Mouse (Mus musculus): ENCODE measurements around the gene Gm6871. TPM values are rescaled to one million over a fixed set of nuclear protein-coding genes. Genes with fewer than 3 reads are reported as not detected.

Gene Gm6871
- not detected in 4 replicates for total RNA-seq (2023; ENCODE audit: inconsistent age)

DNA sequence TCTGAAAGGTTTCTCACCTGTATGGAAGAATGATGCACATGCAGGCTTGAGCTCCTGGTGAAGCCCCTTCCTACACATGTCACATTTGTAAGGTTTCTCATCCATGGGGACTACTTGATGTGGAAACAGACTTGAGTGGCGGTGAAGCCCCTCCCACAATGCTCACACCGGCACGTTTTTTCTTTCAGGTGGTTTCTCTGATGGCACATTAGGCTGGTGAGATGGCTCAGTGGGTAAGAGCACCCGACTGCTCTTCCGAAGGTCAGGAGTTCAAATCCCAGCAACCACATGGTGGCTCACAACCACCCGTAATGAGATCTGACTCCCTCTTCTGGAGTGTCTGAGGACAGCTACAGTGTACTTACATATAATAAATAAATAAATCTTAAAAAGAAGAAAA, at the start of gene Gm6871:
Gene Gm6871, minus strand, starts transcription at position 101 of the 400 bp plus-strand sequence.

DNA sequence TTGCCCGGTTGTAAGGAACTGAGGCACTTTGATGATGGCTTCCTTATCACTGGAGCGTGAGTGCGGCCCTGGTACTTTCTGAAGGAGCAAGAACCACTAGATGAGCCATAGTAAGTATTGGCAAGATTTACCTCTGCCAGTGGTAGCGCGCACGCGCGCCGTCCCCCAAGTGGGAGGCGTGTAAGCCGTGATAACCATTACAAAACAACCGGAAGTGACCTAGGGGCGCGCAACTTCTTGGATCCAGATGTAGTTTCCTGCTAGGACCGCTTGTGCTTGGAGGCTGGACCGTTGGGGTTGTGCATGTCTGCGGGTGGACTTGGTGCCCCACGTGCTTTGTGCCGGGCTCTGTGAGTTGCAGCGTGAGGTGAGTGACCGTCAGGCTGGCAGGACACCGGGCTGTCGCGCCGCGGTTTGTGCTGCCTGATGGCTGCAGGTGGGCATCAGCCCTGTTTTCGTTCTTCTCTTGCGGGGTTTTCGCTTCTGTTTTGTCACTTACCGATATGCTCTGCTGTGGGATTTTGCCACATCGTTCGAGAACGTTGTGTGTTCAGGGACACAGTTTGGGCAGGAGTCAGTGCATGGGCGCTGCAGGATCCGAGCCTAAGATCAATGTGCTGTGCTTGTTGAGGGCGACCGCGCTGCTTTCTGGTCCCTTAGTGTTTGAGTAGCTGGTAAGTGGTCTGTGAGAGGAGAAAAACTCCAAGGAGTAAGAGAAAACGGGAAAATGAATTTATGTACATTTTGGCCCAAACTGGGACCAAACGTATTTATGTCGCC, 25.8 kb upstream of the Gm6871 start, which contains the start of gene 2610021A01Rik:
Gene 2610021A01Rik, plus strand, starts transcription at position 197 of the 780 bp plus-strand sequence.

DNA sequence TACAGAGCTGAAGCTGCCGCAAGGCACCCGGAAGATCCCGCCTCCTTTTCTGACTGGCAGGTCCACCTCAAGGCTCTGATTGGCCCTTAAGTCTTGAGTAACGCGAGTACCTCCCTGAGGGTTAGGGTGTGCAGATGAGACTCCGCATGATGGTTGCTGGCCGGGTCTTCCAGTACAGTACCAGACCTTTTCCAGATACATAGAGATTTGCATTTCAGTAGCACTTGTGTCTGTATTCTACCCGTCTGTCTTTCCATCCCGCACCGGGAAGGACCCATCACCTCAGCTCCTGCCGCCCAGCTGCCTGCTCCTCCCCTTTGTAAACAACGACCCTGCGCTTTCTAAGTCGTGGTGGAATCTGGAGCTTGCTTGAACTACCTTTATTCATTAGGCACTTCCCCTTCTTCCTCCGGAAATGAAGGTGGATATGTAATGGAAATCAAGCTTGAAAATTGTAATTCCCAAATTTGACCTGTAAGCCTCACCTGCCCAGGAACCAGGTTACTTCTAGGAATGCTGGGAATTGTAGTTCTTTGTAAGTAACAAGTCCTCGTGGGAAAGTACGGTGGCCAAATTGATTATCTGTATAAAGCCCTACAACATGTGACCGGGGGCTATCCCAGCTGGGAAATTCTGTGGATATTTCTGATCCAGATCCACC, 73.9 kb downstream of the Gm6871 start, which contains the start of the genes Gm20449 and AW146154:
Gene Gm20449, minus strand, starts transcription at position 29 of the 661 bp plus-strand sequence.
Gene AW146154, minus strand, starts transcription at position 502 of the 661 bp plus-strand sequence.

Other genes starting within 250 kb of the Gm6871 start
- 15.1 to 19.2 TPM (median 16.9 TPM) in 4 replicates for gene AI987944, start 180.3 kb downstream of the Gm6871 start, total RNA-seq (2023; ENCODE audit: inconsistent age)
- 0.16 to 0.24 TPM (median 0.22 TPM) in 4 replicates for gene Vmn2r57, start 125.0 kb downstream of the Gm6871 start, total RNA-seq (2023; ENCODE audit: inconsistent age)
- 0.12 to 0.51 TPM (median 0.36 TPM) in 4 replicates for gene Gm20449, start 74.2 kb downstream of the Gm6871 start, total RNA-seq (2023; ENCODE audit: inconsistent age)
- gene AW146154, start 73.8 kb downstream of the Gm6871 start, total RNA-seq (2023; ENCODE audit: inconsistent age), result 7.0 to 11.1 TPM (median 8.5 TPM) in 4 replicates
- 32.8 to 38.8 TPM (median 36.7 TPM) in 4 replicates for gene 2610021A01Rik, start 25.6 kb upstream of the Gm6871 start, total RNA-seq (2023; ENCODE audit: inconsistent age)
- gene Zfp788, start 59.5 kb upstream of the Gm6871 start, total RNA-seq (2023; ENCODE audit: inconsistent age), result 14.4 to 16.2 TPM (median 14.9 TPM) in 4 replicates